Mouse (Mus musculus): ENCODE measurements at regions not wholly inside any gene's neighbourhood (a gene's known extent, or its start where the extent isn't known, plus 50 kb on each side); places are given as distances from the start of the nearest gene placed in this dataset.

DNA sequence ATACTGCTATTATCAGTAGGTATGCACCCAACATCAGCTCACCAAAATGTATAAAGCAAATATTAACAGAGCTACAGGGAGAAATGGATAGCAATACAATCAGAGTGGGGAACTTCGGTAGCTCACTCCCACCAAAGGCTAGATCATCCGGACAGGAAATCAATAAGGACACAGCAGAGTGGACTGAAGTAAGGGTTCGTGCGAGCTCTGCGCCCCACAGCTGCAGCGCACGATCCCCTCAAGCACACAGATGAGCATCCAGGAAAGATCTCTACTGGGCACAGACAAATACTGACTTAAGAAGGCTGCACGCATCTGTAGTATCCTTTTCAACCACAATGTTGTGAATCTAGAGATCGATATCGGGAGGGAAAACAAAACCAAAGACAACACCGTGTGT lies 517.5 kb upstream of the Adamts16 start:
- in situ Hi-C loops (cut with MboI, MseI), result no loop called here

DNA sequence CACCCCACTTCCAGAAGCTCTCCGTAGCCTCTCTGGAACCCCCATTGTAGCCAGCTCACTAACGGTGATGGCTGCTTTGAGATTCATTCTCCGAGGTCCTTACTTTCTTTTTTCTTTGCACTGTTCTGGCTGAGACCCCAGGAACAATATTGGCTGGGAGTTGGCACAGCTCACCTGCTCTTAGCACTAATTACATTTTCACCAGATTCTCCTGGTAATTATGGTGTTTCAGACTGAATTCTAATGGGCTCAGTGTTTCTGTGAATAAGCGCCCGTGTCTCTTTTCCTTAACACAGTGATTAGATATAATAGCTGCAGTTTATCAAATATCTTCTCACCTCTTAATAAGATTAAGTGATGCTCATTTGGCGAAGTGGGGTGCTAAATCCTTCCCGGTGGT lies 509.2 kb upstream of the Adamts16 start:
- in situ Hi-C loops (cut with MboI, MseI), result no loop called here

DNA sequence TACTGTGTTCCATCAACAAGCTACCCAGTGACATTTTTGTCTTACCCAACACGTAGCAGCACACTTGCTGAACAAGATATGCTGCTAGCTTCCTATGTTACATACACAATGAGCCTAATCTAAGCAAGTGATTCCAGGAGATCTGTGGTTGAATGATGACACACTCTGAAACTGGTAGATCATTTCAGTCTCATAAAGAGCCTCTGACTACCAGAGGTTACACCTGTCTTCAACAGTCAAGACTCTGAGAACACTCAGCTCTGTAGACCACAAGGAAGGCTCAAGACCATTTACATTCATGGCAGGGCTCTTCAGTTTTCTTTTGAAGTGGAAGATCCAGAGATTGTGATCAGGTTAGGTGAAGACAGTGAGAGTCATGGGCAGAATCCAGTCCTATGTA lies 501.3 kb upstream of the Adamts16 start:
- in situ Hi-C loops (cut with MboI, MseI), result no loop called here

DNA sequence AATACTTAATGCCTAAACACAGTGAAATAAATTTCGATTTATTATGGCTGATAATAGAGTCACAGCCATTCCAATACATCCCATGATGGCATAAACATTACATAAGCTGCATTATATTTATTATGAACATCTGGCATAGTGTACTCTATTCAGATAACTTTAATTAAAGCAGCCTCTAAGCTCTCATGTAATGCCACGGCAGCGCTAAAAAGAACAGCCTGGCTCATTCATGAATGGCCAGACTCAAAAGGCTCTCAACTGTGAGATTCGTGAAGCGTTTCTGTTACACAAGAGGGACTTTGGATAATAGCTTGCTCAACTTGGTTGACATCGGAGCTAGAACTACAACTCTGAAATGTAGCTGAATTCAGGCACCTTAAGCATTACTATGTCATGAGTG lies 497.1 kb upstream of the Adamts16 start:
- in situ Hi-C loops (cut with MboI, MseI), result no loop called here

DNA sequence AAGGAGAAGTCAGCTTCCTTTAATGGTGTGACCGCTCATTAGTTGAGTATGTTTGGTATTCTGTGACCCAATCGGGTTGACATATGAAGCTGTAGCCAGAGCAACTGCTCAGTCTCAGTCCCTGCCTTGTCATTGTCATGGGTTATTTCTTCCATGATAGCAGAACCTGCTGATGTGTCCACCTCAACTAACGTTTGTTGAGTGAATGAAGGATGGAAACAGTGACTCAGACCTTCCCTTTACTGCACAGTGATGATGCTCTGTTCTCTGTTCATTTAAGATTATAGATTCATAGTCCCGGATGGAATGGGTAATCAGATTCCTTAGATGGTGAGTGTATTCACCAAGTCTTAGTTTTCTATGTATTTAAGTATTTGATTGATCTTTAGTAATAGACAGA lies 493.3 kb upstream of the Adamts16 start:
- in situ Hi-C loops (cut with MboI, MseI), result no loop called here

DNA sequence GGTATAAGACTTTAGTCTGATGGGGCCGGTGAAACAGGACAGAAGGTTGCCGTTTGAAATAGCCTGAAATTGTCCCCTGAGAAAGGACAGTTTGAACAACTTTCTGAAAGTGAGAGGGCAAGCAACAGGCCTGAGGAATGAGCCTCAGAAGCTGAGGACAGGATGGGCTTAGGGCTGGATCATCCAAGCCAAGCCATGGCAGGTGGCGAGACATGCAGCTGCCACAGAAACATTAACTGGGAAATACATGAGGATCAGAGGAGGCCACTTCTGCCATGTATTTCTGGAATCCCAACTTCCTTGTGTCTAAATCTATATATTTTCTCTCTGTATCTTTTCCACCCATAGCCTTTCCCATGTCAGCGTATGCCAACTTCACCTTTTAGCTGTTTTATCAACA lies 491.5 kb upstream of the Adamts16 start:
- in situ Hi-C loops (cut with MboI, MseI), result no loop called here

GRCm38 (mm10) chr13:71330321-71330720 lies 488.7 kb upstream of the Adamts16 start:
- in situ Hi-C loops (cut with MboI, MseI), result no loop called here

- in situ Hi-C loops (cut with MboI, MseI), result no loop called here
Observed at GRCm38 (mm10) chr13:71327802-71328753, 486.5 kb upstream of the Adamts16 start.

DNA sequence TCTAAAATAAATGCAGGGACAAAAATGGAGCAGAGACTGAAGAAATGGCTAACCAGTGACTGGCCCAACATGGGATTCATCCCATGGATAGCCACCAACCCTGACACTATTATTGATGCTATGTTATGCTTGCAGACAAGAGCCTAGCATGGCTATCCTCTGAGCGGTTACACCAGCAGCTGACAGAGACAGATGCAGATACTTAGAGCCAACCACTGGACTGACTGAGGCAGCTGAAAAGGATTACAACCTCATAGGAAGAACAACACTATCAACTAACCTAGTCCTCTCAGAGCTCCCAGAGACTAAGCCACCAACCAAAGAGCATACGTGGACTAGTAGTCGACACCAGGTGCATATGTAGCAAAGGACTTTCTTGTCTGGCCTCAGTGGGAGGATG lies 478.9 kb upstream of the Adamts16 start:
- in situ Hi-C loops (cut with MboI, MseI), result no loop called here

- in situ Hi-C loops (cut with MboI, MseI), result loop anchor here (10.0 kb wide), 1 partner anchor 971 kb away; no protein-coding TSS in a partner anchor
Observed at GRCm38 (mm10) chr13:71303956-71304355, 462.3 kb upstream of the Adamts16 start.

DNA sequence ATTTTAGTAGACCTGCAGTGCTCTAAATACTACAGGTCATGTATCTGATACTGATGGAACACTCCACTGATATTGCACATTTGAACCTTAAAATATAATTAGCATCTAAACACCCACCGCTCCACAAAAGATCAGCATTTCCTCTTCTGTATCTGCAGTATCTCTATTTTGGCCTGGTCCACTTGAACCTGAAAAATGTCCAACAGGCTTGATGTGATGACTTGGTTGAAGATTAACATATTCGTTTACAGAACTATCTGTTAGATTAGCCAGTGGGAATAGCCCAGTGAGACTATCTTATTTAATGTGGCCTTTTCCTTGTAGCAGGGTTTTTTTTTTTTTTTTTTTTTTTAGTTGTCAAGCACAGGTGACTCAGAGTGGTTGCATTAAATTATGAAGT lies 434.4 kb upstream of the Adamts16 start:
- in situ Hi-C loops (cut with MboI, MseI), result no loop called here

DNA sequence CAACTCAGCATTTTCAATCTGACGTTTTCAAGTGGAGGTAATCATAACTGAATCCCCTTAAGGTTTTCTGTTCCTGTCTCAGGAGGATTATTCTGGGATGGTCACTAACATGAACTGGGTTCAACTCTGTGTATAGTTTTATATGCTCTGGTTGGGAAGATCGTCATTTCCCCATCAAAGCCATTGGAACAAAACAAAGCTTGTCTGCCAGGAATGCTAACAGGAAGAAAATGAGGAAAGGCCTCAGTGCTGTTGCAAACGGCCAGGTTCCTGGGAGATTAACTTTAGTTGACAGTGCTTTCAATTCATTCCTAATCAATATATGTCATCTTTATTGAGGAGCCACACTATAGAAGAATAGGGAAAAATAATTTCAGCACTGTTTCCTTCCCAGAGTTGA lies 432.5 kb upstream of the Adamts16 start:
- in situ Hi-C loops (cut with MboI, MseI), result no loop called here

DNA sequence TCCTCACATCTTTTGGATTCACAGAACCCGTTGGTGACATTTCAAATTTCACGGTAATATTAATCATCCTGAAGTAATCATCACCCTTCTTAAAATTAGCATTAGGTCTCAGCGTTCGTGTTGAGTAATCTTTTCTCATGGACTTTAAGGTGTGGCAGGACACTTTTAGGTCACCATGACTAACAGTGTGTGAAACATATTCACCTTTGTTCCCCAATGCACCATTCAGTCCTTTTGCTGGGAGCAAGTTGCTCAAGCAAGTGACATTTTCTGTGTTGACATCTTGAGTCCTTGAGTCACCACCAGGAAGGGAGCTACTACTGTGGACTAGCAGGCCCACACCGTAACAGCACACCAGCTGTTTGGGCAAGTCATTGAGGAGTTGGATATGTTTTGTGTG lies 431.9 kb upstream of the Adamts16 start:
- in situ Hi-C loops (cut with MboI, MseI), result no loop called here

DNA sequence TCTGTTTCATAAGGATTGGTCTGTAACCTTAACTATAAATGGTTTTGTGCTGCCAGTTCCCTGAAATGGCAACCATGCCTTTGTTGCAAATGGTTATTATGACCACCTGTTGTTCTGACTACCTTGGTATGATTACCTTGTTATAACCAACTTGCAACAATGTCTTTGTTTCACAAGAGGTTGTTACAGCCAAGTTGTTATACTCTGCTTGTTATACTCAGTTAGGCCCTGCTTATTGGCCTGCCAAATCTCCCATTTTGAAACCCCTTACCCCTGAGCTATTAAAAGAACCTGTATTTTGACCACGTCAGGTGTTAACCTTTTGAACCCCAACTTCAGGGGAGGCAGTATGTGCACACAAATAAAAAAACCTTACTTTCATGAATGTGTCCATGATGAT lies 431.5 kb upstream of the Adamts16 start:
- in situ Hi-C loops (cut with MboI, MseI), result no loop called here

GRCm38 (mm10) chr13:71272431-71272830 lies 430.8 kb upstream of the Adamts16 start:
- in situ Hi-C loops (cut with MboI, MseI), result no loop called here

DNA sequence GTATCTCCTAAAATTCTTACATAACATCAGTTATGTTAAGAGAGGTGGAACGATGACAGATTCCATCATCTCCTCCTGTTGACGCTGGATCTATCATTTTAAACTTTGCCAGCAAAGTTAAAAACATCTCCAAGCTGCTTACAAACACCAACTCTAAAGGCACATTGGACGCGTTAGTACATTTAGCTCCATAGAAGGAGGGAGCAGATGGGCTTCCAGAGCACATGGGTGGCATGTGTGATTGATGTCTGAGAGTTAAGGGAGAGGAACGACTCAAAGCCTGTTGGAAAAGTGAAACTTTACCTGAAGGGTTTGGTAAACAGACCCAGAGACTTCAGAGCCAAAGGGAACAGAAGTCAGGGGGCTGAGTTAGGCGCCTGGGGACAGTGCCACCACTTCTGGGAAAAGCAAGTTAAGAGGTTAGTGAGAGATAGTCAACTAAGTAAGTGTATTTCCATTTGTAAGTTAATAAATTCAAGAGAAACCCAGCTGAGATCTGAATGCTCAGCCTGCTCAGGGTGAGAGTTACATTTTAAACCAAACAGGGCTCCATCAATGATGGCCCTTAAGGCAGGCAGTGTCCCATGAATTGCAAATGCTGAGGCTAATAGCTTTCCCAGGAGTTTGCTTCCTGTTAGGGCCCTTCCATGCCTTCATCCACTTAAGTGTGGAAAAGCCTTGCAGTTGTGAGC lies 430.3 kb upstream of the Adamts16 start:
- in situ Hi-C loops (cut with MboI, MseI), result no loop called here

DNA sequence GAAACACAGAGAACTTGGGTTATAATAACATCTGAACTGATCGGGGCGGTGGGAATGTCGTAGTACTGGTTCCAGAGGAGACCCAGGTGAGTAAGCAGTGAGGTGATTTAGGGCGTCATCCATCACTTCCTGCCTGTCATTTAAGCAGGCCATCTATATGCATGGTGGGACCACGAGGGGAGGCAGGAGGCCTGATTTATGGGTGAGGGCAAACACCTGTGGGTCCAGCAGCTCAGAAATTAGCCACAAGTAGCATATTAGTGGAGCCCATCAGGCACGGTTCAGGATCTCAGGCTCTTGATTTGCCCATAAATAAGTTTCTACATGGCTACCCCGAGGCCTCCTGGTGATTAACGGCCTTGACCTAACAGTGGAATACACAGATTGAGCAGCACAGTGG lies 428.8 kb upstream of the Adamts16 start:
- in situ Hi-C loops (cut with MboI, MseI), result no loop called here

DNA sequence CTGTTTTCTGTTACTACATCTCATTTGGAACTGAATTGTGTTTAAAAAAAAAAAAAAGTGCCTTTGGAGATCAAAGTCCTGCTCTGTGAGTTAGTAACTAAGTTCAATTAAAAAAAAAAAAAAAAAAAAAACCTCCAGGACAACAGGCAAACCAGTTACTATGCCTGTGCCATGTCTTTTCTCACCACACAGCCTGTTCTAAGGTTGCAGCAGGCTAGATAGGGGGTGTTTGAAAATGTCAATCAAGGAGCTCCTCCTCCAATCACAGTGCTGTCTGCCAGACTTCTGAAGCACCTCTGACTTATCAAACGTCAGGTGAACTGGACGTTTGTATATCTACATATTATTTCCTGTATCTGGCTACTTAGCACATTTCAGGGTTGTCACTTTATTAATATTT lies 427.9 kb upstream of the Adamts16 start:
- in situ Hi-C loops (cut with MboI, MseI), result no loop called here

DNA sequence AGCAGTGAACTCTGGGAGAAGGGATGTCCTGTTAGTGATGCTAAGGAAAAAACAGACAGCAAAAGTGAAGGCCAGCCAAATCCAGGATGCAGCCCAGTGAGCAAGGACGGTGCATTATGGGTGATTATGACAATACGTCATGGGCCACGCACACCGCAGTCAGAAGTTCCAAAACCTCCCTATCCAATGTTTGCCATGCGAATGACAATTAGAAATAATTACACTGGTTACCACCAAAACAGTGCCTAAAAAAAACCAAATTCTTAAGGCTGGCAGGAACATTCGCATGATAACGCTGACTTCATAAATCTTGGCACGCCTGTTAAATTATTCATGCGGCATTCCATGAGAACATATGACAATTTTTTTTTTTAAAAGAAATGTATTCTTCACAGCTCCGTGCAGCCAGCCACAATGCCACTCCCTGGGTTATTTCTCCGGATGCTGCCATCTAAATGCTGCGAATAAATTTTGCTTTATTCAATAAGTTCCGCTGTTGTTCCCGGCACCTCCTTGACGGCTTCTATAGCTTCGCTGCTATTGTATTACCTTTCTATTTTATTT lies 421.8 kb upstream of the Adamts16 start:
- in situ Hi-C loops (cut with MboI, MseI), result no loop called here

- in situ Hi-C loops (cut with MboI, MseI), result no loop called here
Observed at GRCm38 (mm10) chr13:71262575-71263295, 421.1 kb upstream of the Adamts16 start.

DNA sequence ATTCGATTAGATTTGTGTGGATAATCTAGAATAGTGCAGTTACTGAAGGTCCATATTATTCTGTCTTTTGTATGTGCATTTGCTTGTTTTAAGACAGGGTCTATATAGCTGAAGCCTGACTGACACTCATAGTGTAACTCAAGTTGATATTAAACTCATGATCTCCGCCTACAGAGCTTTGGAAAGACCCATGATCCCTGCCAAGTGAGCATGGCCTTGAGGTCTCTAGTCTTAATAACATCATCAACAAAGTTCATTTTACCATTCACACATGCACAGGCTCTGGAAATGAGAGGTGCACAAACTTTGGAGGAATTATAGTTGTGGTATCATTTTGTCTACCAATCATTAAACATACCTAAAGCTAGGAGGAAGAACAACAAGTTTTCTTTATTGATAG lies 412.4 kb upstream of the Adamts16 start:
- in situ Hi-C loops (cut with MboI, MseI), result no loop called here
